Mouse (Mus musculus) liver, embryonic 12.5 days (tissue): ENCODE results near the gene Txndc12. TPM values are rescaled to one million over a fixed set of nuclear protein-coding genes. Genes with fewer than 3 reads are reported as not detected.

Experiments
- ATAC-seq: fragments of 200-750 bp; cut with Nextera tagmentation; 2 replicates; pipeline ENCODE4 v1.8.0; 2017; ENCODE audit warnings: moderate number of reproducible peaks, mild to moderate bottlenecking, moderate library complexity
- H3K27ac ChIP-seq: fragments of 300-500 bp; sonication (generic); 2 replicates; pipeline ENCODE4 v1.5.1; 2016; ENCODE audit warnings: mild to moderate bottlenecking
- H3K27me3 ChIP-seq: fragments of 300-500 bp; sonication (generic); replicated peaks from 2 replicates; pipeline ENCODE4 v1.6.1; 2016; ENCODE audit warnings: mild to moderate bottlenecking, moderate library complexity
- H3K36me3 ChIP-seq: fragments of 300-500 bp; sonication (generic); 2 replicates; pipeline ENCODE4 v1.6.1; 2016; ENCODE audit warnings: mild to moderate bottlenecking, moderate library complexity
- H3K4me1 ChIP-seq: fragments of 300-500 bp; sonication (generic); 2 replicates; pipeline ENCODE4 v1.6.1; 2016
- H3K4me2 ChIP-seq: fragments of 300-500 bp; sonication (generic); 2 replicates; pipeline ENCODE4 v1.6.1; 2016; ENCODE audit warnings: mild to moderate bottlenecking, moderate library complexity
- H3K4me3 ChIP-seq: fragments of 300-500 bp; sonication (generic); 2 replicates; pipeline ENCODE4 v1.5.1; 2016; ENCODE audit warnings: mild to moderate bottlenecking, moderate library complexity
- H3K9ac ChIP-seq: fragments of 300-500 bp; sonication (generic); 2 replicates; pipeline ENCODE4 v1.6.1; 2016; ENCODE audit warnings: mild to moderate bottlenecking, moderate library complexity
- H3K9me3 ChIP-seq: fragments of 300-500 bp; sonication (generic); replicated peaks from 2 replicates; pipeline ENCODE4 v1.6.1; 2016; ENCODE audit warnings: mild to moderate bottlenecking, moderate library complexity
- WGBS: fragments of 180-500 bp; shearing (Covaris S2); methylation state at CpG from one replicate; pipeline ENCODE4 v1.1.7; 2016; ENCODE audit not compliant: insufficient replicate concordance; 5-methylcytosine and 5-hydroxymethylcytosine counted together
- polyA plus RNA-seq: library from polyadenylated mRNA; unstranded; fragments of >200 nt; fragmentation: Nextera tagmentation; extraction: Ambion mirVana; gene quantifications from 2 replicates; pipeline ENCODE4 v1.2.1, GENCODE M21; 2016

The Txndc12 gene
- polyA plus RNA-seq, 1 experiment from 2014 or later, result 33.6 TPM

- no peak for ATAC-seq
- Histone ChIP-seq H3K4me2 (no peak overlapping the region), H3K9me3 (no peaks in the 10 kb centered on the region), H3K4me3 (no peak overlapping the region), H3K9ac (no peak overlapping the region), H3K4me1 (no peaks in the 10 kb centered on the region), H3K27ac (no peak overlapping the region), H3K36me3 (no peaks in the 10 kb centered on the region), H3K27me3 (peaks cover 27% of the 10 kb centered on the region; the same call in 1 of the 2 replicates)
- 73% methylated on average over 10 of the region's 10 CpGs for WGBS
Observed at GRCm38 (mm10) chr4:108904790-108905189, 70.4 kb downstream of the Txndc12 start.

- no peak overlapping the region for H3K4me2 ChIP-seq
- H3K36me3 ChIP-seq, result no peaks in the 10 kb centered on the region
- H3K4me3 ChIP-seq, result no peak overlapping the region
- no peak overlapping the region for H3K9ac ChIP-seq
- H3K4me1 ChIP-seq, result no peaks in the 10 kb centered on the region
- no peaks in the 10 kb centered on the region for H3K9me3 ChIP-seq
- ATAC-seq, result no peak
- peaks cover 27% of the 10 kb centered on the region; the same call in 1 of the 2 replicates for H3K27me3 ChIP-seq
- WGBS, result 32% methylated on average over 6 of the region's 6 CpGs
- no peak overlapping the region for H3K27ac ChIP-seq
Observed at GRCm38 (mm10) chr4:108905859-108906258, 71.5 kb downstream of the Txndc12 start.

- Histone ChIP-seq H3K9me3 (no peaks in the 10 kb centered on the region), H3K27ac (no peak overlapping the region), H3K4me2 (no peak overlapping the region), H3K27me3 (peaks cover 24% of the 10 kb centered on the region; the same call in 1 of the 2 replicates), H3K9ac (no peak overlapping the region), H3K4me1 (no peaks in the 10 kb centered on the region), H3K4me3 (no peak overlapping the region), H3K36me3 (no peaks in the 10 kb centered on the region)
- ATAC-seq, result no peak
Observed at GRCm38 (mm10) chr4:108907475-108907874, 73.1 kb downstream of the Txndc12 start.

GRCm38 (mm10) chr4:108909872-108910425 is 75.5 kb downstream of the Txndc12 start:
- no peak overlapping the region for H3K9ac ChIP-seq
- ATAC-seq, result no peak

More at GRCm38 (mm10) chr4:108909872-108910425, 75.5 kb downstream of the Txndc12 start:
- Histone ChIP-seq H3K4me1 (no peaks in the 10 kb centered on the region), H3K4me3 (no peak overlapping the region), H3K27ac (no peak overlapping the region), H3K4me2 (no peak overlapping the region), H3K9me3 (no peaks in the 10 kb centered on the region), H3K36me3 (no peaks in the 10 kb centered on the region), H3K27me3 (peaks cover 17% of the 10 kb centered on the region; the same call in 1 of the 2 replicates)
- 41% methylated on average over 8 of the region's 8 CpGs for WGBS

Other genes with a start within 250 kb of the Txndc12 start
- 18.9 and 20.2 TPM in 2 replicates for gene Cc2d1b, start 214.7 kb upstream of the Txndc12 start, polyA plus RNA-seq
- gene 3110021N24Rik, start 115.0 kb upstream of the Txndc12 start, polyA plus RNA-seq, result 0.13 and 0.33 TPM in 2 replicates
- gene Zfyve9, start 53.8 kb upstream of the Txndc12 start, polyA plus RNA-seq, result 0.89 and 0.91 TPM in 2 replicates
- gene Btf3l4, start 987 bp upstream of the Txndc12 start, polyA plus RNA-seq, result 67.0 and 73.8 TPM in 2 replicates
- gene Kti12, start 13.2 kb downstream of the Txndc12 start, polyA plus RNA-seq, result 71.6 and 74.7 TPM in 2 replicates
- 0.42 and 0.59 TPM in 2 replicates for gene A730015C16Rik, start 14.0 kb downstream of the Txndc12 start, polyA plus RNA-seq
- 3.5 and 4.0 TPM in 2 replicates for gene Rab3b, start 44.5 kb downstream of the Txndc12 start, polyA plus RNA-seq
- 55.3 and 56.0 TPM in 2 replicates for gene Nrd1, start 166.1 kb downstream of the Txndc12 start, polyA plus RNA-seq